Mouse (Mus musculus) kidney, adult 9 months (tissue): ENCODE data around the gene Med25.
"Not testable (repeated sequence)": the region's sequence is repeated elsewhere in the genome, so short reads cannot be mapped to it uniquely, and the experiment has no call there.

Experiments
- DNase-seq: peaks from one replicate; pipeline ENCODE4 v3.0.0; 2022

The Med25 gene

DNA sequence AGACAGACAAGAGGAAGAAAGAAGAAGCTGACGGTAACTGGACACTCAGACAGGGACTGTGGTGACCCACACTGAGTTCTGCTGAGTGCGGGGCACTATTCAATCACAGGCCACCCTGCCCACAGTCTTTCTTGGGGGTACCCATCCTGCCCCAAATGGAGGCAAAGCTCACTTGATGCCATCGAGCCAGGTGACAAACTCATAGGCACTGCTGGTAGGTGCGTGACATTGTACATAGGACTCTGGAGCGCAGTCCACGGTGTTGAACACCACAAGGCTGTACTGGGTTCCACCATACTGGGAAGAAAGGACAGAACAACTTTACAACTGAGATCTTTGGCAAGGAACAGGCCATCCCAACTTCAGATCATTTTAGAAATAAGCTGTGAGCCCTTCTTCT is 901 bp downstream of the Med25 start:
- DNase-seq, result no peak

DNA sequence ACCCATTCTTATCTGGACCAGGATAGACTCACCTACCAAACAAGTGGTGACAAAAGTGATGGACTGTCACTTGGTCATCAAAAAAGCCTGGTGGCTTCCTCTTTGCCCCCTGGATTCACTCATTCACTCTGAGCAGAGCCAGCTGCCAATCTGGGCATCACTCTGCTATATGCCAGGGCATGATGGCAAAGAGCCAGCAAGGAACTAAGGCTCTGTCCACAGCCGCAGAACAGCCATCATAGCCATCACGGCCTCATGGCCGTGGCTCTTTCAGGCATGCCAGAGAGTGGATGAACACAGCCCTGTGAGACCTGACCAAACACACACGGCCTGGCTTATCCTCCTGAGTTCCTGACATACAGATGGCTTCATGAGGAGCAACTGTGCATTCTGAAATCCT is 1.8 kb downstream of the Med25 start:
- DNase-seq, result no peak

DNA sequence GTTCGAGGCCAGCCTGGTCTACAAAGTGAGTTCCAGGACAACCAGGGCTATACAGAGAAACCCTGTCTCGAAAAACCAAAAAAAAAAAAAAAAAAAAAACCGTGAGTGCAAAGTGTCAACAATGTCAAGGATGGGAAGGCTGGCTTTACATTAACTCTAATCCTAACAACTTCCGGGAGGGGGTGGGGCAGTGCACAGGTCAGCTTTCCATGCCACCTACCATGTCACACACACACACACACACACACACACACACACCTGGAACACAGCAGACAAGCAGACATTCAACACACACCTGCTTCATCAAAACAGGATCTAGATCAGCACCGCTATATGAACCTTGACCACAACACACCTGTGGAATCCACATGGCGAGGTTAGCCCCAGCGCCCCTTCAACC is 2.3 kb downstream of the Med25 start:
- no peak for DNase-seq

DNA sequence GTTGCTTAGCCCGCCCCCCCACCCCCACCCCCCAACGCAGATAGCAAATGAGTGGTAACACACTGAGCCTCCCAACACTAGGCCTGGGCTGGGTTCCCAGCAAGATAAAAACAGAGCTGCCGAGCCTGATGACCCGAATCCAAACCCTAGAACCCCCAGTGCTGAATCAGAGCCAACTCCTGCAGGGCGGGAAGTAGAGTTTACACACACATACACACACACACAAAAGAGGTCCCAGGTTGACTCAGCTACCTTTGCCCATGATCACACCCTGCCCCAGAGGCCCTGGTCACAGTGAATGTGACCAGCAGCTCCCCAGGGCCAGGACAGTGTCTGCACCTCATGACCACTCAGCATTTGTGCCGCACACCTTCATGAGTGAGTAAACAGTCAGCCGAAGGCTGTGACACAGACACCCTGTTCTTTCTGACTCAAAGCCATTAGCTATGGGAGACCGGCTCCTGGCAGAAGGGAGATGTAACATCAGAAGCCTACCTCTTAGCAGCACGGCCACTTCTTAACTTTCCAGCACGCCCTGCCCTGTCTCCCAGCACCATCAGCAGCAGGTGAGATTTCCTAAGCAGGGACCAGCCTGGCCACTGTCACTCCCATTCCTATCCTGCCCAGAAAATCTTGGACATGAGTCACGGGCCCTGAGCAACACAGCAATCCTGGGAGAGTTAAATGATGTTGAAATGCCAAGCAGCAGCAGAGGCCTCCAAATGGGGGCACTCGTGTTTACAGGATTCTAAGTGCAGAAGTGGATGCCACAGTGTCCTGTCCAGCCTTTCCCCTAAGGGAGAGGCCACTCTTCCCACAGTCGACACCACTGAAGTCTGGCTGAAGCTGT is 4.0 kb downstream of the Med25 start:
- DNase-seq, result no peak

DNA sequence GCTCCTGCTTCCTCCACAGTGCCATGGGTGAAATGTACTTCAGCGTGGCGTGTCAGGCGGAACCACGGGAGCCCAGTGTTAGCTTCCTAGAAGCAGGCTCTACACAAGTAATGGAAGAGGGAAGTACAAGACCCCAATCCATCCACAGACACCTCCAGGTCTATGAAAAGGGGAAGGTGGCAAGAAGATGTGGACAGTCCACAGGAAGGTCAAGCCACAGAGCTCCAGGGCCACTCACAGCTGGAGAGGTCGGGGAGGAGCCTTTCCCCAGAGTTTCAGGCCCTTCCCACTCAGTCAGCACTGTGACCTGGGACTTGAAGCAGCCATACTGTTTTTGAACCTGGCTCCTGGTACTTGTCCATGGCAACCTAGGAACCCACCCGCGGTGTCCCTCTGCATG is 5.5 kb downstream of the Med25 start:
- DNase-seq, result no peak

DNA sequence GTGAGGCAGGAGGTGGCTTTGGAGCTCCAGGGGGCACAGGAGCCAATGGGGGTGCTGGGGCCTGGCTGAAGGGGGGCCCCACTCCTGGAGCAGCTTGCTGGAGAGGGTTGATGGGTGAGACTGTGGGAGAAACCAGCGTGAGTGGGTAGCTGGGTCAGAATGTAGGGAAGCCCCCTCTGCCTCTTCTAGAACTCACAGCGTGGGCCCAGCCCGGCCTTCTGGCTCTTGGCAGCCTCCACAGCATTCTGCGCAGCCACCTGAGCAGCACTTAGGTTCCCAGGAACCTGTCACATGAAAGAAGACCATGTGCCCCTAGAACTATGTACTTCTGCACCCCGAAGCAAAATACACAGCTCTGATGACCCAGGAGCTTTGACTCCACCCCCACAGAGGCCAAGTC is 7.9 kb downstream of the Med25 start:
- no peak for DNase-seq

DNA sequence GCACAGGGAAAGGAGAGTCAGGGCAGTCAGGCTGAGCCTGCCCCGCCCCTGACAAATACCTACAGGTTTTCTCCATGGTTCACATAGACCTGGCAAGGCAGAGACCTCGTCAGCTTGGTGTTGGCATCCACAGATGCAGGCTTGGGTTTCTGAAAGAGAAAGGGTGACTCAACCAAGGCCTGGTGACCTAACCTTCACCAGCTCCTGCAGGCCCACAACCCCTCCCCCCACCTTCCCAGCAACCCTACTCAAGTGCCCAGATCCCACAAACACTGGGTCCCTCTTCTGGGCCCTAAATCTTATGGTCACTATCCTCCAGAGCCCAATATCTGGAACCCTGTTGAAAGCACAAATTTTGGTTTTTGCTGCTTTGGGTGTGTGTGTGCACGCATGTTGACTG is 9.5 kb downstream of the Med25 start:
- DNase-seq, result no peak

DNA sequence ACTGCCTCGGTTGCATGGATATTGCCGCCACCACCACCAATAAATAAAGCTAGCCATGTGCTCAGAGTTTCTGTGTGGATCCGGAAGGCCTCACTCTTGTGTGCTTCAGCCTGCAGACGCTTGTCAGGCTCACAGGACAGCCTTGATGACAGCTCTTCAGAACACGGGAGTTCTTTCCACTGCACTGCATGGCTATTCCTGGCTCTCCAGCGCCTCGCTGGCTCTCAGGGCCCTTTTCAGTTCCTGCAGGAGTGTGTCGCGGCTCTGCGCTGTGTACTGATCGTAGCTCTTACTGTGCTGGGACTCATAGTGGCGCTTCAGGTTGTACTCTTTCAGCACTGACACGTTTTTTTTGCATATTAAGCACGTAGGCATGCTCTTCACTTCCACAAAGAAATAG is 14.7 kb downstream of the Med25 start:
- no peak for DNase-seq

DNA sequence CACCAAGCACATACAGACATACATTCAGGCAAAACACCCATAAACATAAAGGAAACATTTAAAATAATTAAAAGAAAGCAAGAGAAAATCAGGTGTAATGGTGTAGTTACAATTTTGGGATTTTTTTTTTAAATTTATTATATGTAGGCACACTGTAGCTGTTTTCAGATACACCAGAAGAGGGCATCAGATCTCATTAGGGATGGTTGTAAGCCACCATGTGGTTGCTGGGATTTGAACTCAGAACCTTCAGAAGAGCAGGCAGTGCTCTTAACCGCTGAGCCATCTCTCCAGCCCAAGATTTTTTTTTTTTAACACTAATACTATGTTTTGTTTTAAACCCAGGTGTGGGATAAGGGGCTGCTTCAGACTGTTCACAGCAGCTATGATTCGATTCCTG is 20.7 kb downstream of the Med25 start:
- not testable (repeated sequence) for DNase-seq

DNA sequence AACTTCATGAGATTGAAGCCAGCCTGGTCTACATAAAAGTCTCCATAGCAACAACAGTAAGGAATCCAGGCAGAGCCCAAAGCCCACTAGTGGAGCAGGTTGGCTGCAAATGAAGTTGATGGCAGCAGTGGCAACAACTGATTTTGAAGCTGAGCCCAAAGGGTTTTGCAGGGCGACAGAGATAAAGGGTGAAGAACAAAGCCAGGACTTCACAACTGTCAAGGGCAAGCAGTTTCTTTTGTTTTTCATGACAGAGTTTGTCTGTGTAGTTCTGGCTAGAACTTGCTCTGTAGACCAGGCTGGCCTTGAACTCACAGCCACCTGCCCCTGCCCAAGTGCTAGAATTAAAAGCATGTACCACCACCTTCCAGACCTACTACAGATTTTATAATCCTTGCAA is 21.3 kb downstream of the Med25 start:
- no peak for DNase-seq

DNA sequence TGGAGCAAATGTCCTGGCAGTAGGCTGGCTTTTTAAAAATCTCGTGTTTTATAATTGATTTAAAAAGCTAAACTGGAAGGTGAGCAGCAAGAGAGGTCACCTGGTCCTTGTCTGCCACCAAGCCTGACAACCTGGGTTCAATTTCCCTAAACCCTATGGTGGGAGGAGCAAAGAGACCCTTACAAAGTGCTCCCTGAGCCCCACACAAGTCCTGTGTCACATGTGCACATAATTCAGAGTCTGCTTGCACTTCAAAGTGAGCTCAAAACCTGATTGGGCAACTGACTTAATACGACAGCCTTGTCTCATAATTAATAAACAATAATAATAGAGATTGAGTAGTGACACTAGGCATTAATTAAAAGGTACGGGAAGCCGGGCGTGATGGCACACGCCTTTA is 21.9 kb downstream of the Med25 start:
- DNase-seq, result no peak

DNA sequence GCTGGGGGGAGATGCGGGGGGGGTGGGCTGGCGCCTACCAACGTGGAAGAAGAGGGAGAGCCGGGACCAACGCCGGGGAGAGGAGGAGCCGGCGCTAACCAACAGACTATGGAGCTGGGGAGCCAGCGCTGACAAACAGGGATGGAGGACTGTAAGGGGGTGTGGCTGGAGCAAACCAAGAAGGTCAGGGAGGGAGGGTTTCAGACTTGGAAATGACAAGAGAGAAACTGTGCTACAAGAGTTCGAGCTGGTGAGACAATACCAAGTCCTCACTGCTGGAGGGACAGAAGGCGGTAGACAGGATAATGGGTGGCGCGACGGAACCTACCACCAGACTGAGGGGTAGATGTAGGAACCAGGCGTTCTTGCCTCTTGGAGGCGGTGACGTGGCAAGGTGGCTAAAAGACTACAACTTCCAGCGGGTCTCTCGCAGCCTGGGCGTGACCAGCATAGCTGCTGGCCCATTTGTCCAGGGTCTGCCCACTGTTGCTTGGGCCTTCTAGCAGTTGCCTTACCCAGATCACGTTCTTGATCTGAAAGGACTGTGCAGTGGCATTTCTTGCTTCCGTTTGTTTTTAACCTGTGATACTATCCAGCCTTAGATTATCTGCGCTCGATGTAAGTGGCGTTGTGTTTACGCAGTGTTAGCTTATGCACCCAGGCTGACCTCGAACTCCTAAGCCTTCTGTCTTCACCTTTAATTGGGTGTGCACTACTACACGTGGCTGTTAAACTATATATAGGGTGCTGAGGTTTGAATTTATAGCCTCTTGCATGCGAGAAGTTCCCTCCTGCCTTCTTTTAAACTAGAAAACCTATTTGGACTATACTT is 22.6 kb downstream of the Med25 start, which contains the start of gene Ptov1:
Gene Ptov1, minus strand, starts transcription at position 92 of the 832 bp plus-strand sequence.
- DNase-seq, result peak; percentile 98

DNA sequence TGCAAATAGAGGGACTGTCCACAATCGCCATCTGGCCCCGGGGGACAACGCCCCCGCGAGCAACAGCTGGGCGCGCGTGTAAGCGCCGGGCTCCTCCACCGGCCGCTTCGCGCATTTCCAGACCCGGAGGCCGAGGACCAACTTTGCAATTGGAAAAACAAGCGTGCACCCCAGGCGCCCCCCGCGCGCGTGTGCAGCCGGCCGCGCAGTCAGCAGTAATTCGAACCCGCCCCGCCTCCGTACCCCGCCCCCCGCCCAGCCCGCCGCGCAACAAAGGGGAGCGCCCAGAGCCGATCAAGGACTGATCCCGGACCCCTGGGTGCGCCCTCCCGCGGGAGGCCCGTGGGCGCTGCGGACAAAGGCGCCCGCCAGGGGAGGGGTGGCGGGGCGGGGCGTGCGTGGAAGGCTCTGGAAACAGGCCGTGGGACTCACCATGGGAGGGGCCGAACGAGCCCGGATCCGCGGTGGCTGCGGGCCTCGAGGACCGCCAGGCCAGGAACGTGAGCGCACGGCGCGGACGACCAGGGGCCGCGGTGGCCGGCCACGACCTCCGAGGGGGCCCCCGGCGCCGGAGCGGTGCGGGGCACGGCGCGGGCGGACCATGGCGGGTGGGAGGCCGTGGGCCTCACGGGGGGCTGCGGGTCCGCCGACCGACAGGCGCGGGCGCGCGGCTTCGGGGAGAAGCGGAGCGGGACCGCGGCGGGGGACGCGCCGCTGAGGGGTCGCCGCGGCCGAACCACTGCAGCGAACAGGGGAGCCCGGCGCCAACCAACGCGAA is 23.4 kb downstream of the Med25 start:
- peak; percentile 63 for DNase-seq

DNA sequence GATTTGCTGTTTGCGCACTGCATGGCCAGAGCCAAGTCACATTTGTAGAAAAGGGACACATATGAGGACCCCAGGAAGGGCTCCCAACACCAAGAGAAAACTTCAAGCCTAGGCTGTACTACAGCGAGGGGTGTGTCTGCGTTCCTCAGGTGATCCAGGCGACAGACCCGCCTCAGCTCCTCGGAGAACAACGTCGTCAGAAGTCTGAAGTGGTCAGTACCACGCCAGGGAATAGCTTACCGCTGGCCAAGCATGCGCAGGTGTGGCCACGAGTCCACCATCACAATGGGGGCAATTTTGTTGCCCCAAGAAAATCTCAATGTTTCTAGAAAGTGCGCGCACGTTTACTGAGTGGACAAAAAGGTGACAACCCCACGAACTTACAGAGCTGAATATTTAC is 24.0 kb downstream of the Med25 start:
- no peak for DNase-seq

DNA sequence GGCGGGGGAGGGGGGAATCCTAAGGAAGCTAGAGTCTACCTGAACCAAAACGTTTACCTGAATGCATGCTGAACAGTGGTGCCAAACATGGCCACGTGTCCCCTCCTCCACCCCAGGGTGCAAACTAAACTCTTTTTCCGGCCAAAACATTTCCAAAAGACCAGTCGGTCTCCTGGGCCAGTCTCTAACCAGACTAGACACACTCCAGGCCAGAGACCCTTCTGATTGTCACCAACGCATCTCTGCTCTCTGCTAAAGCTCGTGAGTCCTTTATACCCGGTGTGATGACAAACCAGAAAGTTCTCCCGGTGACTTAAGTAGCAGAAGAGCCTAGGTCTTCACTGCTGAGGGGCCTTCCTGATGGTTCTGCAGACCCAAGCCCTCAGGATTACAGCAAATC is 24.7 kb downstream of the Med25 start:
- no peak for DNase-seq

DNA sequence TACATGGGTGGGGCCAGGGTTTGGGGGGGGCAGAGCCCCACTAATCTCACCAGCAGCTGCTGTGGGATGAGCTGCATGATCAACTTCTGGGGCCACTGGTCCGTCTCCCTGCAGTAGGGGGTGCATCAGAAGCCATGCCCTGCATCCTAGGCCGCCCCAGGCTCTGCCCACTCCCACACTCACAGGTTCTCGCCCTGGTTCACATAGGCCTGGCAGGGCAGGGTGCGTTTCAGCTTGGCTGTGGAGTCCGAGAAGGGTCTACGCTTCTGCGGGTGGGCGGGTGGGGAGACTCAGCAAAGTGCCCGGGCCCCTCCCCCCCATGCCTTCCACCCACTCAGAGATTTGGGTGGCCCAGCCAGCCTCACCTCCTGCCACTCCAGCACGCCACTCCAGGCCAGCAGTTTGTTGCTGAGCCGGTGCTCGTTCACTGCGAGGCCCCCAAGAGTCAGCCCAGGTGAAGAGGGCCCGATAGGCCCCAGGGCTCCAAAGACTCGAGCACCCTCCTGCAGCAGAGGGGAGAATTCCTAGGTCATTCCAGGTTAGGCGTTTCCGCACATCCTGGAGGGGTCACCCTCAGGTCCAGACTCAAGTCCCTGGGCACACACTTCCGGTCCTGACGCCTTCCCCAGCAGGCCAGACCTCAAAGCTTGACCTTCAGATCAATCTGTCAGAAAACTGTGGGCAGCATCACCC is 25.4 kb downstream of the Med25 start:
- DNase-seq, result no peak

DNA sequence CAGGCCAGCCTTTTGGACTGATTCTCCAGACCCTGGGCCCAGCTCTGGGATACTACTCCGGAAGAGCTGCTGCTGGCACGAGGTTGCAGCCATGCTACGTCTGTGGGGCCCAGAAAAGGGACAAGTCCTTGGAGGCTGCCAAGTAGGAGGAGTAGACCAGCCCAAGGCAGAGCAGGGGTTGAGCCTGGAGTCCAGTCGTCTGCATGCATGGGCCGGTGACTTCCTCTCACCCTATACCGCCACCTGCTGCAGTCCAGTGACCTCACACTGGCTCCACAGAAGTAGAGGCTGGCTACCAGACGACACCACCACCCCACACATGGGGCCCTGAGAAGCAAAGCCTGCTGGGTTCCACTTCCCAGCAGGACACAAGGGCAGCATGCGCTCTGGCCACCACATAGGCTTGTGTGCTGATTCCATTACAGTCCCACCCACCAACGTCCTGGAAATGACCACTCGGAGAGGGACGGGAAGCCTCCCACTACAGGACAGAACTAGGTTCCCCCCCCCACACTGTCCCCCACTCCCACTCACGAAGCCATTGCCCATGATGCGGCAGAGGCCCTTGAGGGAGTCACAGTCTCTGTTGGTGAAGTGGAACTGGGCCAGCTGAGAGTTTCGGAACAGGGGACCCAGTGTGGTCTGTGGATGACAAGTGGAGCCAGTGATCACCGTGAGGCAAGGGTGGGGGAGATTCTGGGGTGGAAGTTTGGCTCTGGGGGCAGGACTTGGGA is 26.1 kb downstream of the Med25 start:
- peak; percentile 76 for DNase-seq

DNA sequence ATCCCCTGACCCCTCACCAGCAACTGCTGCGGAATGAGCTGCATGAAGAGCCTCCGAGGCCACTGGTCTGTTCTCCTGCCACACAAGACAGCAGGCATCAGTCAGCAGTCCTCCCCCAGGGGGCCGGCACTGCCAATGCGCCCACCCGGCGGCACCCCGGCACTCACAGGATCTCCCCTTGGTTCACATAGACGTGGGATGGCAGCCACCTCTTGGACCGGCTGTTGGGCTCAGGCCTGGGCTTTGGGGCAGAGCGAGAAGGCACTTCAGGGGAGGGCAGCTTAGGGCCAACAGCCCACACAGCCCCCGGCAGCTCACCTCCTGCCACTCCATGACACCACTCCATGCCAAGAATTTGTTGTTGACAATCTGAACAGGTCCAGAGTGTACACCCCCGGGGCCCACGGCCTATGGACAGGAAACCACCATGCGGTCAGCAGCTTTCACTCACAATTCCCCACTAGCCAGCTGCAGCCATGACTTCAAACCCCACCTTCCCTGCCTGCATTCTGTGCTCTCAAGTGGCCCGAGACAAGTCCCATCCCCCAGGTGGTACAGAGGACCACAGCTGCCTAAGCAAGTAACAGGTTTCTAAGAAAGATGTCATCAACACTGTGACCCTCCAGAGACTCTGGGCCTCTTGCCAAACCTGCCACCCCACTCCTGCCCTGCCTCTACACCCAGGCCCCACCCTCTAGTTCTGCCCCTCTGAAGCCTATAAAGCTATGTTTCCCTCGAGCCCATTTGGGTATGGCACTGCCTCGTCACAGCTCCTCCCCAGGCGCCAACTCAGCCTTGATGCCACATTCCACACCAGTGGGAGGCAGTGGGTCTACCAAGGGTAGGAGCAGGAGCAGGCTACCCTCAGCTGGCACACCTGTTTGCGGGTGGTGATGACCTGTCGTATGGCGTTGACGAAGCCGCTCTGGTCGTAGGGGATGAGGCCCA is 27.6 kb downstream of the Med25 start:
- DNase-seq, result no peak

DNA sequence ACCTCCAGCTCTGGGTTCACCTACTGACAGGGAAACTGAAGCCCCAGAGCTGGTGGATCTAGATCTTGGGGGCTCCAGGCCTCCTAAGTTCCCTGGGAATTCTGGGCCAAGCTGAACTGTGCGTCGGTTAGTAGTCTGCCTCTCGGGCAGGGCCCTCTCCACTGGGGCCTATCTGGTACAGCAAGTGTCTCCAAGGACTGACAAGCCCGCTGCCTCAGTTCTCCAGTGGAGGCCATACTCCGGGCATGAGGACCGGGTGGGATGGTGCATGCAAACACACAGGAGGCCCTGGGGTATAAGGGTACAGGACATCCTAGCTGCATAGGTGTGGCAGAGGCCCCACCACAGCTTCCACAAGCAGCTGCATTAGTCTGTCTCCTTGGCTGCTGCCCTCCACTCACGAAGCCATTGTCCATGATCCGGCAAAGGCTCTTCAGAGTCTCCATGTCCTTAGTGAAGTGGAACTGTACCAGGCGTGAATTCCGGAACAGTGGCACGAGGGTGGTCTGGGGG is 28.5 kb downstream of the Med25 start:
- no peak for DNase-seq

DNA sequence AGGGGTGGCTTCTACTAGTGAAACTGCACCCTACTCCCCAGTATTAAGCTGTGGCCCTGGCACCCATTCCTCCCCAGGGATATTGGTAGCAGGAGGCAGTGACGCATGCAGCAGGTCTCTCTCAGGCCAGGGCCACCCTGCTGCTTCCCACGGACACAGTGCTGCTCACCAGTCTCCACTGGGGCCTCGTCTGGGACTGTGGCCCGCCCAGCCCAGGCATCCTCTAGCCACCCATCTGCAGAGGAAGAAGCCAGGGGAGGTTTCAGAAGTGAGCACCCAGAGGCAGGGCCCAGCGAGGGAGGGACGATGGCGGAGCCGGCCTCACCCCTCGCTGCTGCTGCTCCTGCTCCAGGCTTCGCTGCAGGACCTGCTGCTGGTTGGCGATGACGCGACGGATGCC is 29.3 kb downstream of the Med25 start:
- no peak for DNase-seq

DNA sequence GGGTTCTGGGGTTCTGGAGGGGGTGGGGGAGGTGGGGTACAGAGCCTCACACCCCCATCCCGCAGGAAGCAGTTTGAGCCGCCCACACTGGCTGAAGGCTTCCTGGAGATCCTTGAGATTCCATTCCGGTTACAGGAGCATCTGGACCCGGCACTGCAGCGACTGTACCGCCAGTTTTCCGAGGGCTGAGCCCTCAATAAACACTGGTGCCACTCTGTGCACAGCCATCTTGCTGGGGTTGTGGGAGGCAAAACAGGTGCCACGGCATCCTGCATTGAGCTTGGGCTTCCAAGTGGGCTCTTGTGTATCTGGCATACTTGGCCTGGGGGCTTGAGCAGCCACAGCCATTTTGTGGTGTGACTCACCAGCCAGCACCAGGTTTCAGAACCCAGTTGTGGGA is 30.1 kb downstream of the Med25 start:
- DNase-seq, result no peak
